Mouse (Mus musculus): Measurements from ENCODE around the gene Oxct2b. TPM values are rescaled to one million over a fixed set of nuclear protein-coding genes. Genes with fewer than 3 reads are reported as not detected.
"Not testable (repeated sequence)": the region's sequence is repeated elsewhere in the genome, so short reads cannot be mapped to it uniquely, and the experiment has no call there.

Oxct2b gene
- total RNA-seq (2021) = not detected

DNA sequence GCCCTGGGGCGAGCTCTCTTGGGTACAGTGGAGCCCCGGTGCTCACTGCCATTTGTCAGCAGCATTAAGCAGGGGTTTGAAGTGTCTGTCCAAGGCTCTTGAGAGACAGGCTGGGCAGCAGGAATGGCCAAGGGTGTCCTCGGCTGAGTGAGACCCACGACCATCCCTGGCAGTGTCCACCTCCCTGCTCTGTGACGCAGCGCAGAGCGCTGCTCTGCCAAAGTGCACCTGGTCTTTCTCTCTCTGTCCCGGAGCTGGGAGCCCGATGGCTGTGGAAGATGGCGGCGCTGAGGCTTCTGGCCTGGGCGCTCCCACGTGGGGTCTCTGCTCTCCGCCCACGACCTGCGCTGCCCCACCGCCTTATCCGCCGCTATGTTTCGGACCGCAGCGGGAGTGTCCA is at the start of gene Oxct2b:
TSS of gene Oxct2b (plus strand) at position 256 of the 400 bp plus-strand sequence.
- no peak for DNase-seq
- intact Hi-C loops (cut with DNase I) = no loop called here

GRCm38 (mm10) chr4:123068646-123069045 is 47.4 kb upstream of the Oxct2b start:
- intact Hi-C loops (cut with DNase I) = no loop called here

GRCm38 (mm10) chr4:123071266-123071966 is 44.6 kb upstream of the Oxct2b start:
- intact Hi-C loops (cut with DNase I) = no loop called here
- DNase-seq = peak; percentile 14 to 32

More at GRCm38 (mm10) chr4:123068646-123069045, 47.4 kb upstream of the Oxct2b start:
- no peak for DNase-seq

DNA sequence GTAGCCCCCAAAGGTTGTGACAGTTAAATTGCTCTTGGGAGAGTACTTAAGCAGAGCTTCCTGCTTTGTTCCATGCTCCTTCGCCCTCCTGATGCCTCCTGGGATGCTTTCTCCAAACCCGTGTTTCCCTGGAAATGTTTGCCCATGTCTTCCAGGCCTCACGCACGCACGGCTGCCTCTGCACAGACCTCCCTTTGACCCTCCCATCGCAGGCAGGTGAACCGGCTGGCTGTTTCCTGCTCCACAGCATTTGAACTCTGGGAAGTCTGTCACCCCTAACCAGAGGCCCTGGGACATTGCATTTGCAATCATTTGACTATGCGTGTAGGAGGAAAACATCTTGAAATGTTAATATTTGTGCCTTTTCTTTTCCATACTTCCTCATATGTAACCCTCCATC is 39.1 kb upstream of the Oxct2b start:
- DNase-seq = no peak
- intact Hi-C loops (cut with DNase I) = no loop called here

DNA sequence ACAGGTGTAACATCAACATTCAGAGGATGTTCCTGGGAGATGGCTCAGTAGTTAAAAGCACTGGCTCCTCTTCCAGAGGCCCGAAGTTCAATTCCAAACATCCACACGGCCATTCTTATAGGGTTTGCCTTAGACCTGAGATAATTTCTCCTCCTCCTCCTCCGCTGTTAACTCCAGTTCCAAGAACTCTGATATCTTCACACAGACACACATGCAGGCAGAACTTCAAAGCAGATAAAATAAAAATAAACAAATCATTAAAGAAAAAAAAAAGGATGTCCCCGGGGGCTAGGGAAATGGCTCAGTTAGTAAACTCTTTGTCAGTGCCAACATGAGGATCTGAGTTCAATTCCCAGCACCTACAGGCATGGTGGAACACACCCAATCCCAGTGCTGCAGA is 37.8 kb upstream of the Oxct2b start:
- intact Hi-C loops (cut with DNase I) = no loop called here
- DNase-seq = no peak

GRCm38 (mm10) chr4:123080791-123081190 is 35.3 kb upstream of the Oxct2b start:
- DNase-seq = no peak
- intact Hi-C loops (cut with DNase I) = loop anchor here (5.0 to 10.0 kb wide), 3 partner anchors 183 to 1838 kb away; no protein-coding TSS in a partner anchor

DNA sequence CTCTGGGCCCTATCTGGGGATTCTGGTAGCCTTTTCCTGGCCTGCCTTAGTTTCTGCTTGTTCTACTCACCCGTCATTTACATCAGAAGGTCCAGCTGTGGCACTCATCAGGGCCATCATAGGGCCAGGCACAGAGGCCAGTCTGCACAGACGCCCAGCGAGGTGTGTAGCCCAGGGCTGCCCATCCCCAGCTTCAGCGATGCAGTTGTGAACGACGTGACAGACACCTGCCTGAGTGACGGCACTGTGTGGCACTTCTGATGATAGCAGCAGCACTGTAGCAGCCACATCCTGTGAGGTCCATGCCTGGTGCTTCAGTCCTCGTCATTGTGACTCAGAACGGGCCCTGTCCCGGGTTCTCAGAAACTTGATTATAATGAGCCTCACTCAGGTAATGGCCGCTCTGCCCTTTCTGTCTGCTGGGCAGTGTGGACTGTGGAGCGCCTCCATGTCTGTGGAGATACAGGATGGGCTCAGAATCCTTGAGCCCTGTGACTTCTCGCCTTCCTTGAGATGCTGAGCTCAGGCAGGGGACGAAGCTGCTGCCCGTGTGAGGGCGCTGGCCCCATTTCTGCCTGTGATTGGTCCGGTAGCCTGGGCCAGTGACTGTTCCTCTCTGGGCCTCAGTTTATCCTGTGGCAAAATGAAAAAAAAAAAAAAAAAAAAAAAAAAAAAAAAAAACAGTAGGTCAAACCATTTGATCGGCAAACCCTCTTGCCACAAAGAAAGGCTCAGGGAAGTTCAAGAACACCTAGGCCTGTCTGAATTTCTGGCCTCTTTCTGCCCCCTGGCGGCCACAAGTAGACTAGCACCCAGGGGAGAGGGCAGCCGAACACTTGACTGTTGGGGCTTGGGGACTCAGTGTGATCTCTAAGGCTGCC is 33.5 kb upstream of the Oxct2b start:
- DNase-seq = peak; percentile 61 to 69
- intact Hi-C loops (cut with DNase I) = loop anchor here (1.0 to 10.0 kb wide), 5 partner anchors 87 to 1840 kb away; partner anchors contain the start of gene Mycl

- no peak for DNase-seq
- intact Hi-C loops (cut with DNase I) = loop anchor here (1.0 to 10.0 kb wide), 5 partner anchors 88 to 1841 kb away; partner anchors contain the start of gene Mycl
These were observed 32.7 kb upstream of the Oxct2b start for GRCm38 (mm10) chr4:123083323-123083902.

DNA sequence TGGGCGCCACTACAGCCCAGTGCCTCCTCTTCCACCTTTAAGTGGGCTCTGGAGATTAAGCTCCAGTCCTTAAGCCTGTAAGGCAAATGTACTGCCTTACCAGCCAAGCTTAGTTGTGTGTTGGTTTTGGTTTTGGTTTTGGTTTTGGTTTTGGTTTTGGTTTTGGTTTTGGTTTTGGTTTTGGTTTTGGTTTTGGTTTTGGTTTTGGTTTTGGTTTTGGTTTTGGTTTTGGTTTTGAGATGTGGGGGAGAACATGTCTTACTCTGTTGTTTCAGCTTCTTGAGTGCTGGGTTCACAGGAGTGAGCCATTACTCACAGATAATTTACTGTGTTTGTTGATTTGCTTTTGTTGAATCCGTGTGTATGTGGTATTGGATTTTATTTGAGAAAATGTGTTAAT is 30.8 kb upstream of the Oxct2b start:
- intact Hi-C loops (cut with DNase I) = loop anchor here (10.0 kb wide), 1 partner anchor 280 kb away; no protein-coding TSS in a partner anchor

DNA sequence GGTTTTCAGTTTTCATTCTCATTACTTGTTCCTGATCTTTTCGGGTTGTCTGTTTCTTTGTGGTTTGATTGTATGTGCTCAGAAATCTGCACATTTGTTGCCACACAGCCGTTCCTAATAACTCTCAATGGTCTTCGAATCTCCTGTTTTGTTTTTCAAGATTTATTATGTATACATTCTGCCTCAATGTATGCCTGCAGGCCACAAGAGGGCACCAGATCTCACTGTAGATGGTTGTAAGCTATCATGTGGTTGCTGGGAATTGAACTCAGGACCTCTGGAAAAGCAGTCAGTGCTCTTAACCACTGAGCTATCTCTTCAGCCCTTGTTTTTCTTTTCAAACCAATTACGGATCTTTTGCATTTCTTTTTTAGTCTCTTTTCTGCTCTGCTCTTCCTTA is 29.7 kb upstream of the Oxct2b start:
- intact Hi-C loops (cut with DNase I) = loop anchor here (10.0 kb wide), 1 partner anchor 282 kb away; no protein-coding TSS in a partner anchor
- no peak for DNase-seq

More for the DNA sequence above, 30.8 kb upstream of the Oxct2b start:
- no peak for DNase-seq

- intact Hi-C loops (cut with DNase I) = no loop called here
- no peak for DNase-seq
These were observed 23.4 kb upstream of the Oxct2b start for GRCm38 (mm10) chr4:123092621-123093020.

GRCm38 (mm10) chr4:123093064-123093776 is 22.8 kb upstream of the Oxct2b start:
- DNase-seq = no peak

DNA sequence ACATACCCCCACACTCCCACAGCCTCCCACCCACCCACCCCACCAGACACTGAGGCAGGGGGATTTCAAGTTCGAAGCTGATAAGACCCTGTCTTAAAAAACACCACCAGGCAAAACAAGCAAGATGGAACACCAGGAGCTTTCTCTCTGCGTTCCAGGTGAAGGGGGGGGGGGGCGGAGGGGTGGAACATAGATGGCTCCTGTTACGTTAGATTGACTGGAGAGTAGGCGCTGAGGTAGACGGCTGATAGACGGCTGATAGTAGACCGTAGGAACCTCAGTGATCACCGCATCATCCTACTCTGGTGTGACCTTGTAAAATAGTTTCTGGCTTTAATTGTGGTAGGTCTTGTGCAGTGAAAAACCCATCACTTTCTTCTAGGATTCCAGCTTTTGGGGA is 22.2 kb upstream of the Oxct2b start:
- no peak for DNase-seq
- intact Hi-C loops (cut with DNase I) = no loop called here

More at GRCm38 (mm10) chr4:123093064-123093776, 22.8 kb upstream of the Oxct2b start:
- intact Hi-C loops (cut with DNase I) = no loop called here

GRCm38 (mm10) chr4:123104651-123105450 is 11.2 kb upstream of the Oxct2b start, which contains the start of gene Bmp8b:
TSS of gene Bmp8b (plus strand) at chr4:123105165.
- no peak for DNase-seq
- intact Hi-C loops (cut with DNase I) = no loop called here

- no peak for DNase-seq
- intact Hi-C loops (cut with DNase I) = no loop called here
These were observed 10.6 kb upstream of the Oxct2b start for GRCm38 (mm10) chr4:123105451-123105790.

- intact Hi-C loops (cut with DNase I); DNase-seq: not testable (repeated sequence)
These were observed 10.1 kb upstream of the Oxct2b start for GRCm38 (mm10) chr4:123105929-123106328.

DNA sequence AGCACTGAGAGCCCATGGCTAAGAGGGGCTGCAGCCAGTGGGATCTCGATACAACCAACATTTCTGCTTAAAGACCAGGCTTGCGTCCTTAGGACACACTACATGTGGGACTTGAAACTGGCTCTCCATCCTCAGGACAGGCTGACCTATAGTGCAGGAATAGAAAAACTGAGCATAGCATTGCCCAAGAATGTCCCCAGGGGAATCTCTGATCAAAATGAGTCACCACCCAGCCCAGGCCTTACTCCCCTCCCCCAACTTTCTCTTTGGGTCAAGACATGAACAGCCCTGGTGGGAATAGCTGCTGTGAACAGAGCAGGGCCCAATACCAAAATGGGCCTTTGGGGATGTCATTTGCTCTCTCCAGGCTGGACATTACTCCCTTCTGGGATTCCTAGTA is 9.2 kb upstream of the Oxct2b start:
- no peak for DNase-seq
- intact Hi-C loops (cut with DNase I) = no loop called here

DNA sequence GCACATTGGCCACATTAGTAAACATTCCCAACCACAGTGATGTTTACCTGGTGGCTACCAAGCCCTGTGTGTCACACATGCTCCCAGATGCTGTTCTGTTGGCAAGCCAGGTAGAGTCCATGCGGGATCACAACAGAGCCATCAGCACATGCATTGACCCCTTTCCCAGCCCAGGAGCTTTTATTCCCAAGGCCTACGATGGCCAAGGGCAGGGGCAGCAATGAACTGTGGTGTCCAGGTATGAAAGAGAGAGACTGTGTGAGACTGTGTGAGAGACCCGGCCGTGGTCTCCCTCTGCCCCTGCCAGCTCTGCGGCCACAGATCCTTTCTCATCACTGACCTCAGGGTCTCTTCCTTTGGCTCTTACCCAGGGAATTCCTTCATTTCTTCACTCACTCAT is 8.0 kb upstream of the Oxct2b start:
- DNase-seq = no peak
- intact Hi-C loops (cut with DNase I) = no loop called here

GRCm38 (mm10) chr4:123110751-123111150 is 5.3 kb upstream of the Oxct2b start:
- intact Hi-C loops (cut with DNase I) = no loop called here
- DNase-seq = no peak

Measured in heart, postnatal 10 days (tissue).